Mouse (Mus musculus): ENCODE measurements around the gene Cr1l. TPM values are rescaled to one million over a fixed set of nuclear protein-coding genes. Genes with fewer than 3 reads are reported as not detected.

Cr1l gene
- polyA plus RNA-seq, 1 experiment from 2014 or later, result 105 TPM

DNA sequence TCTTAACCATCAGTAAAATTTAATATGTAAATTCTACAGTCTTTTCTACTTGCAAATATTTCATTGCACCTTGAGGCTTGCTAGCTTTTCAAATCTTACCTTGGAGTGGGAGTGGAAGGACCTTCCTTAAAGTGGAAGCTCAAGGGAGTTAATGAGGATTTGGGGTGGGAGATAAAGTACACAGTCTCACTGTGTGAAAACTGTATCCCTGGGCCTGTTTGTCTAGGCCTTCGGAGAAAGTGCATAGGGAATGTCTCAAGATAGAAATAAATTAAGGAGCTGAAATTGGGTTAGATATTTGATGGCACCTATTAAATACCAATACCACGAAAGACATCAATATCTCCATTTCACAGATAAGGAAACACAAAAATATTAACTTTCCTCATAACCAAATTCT is 907 bp downstream of the Cr1l start:
- H3K4me3 ChIP-seq (ENCODE audit: low read depth, low read length), result peak overlapping the region; percentile 65
- H3K27ac ChIP-seq (ENCODE audit: low read length), result peak overlapping the region; percentile 98
- TF ChIP-seq EP300 (IDR thresholded peaks at IDR 0.05) (no peak), CTCF (IDR thresholded peaks at IDR 0.05) (no peak)
- H3K36me3 ChIP-seq (ENCODE audit: insufficient read depth, low read length), result no peaks in the 10 kb centered on the region
- DNase-seq (ENCODE audit: low spot score) (no peak), ATAC-seq (no peak)
- H3K4me1 ChIP-seq (ENCODE audit: insufficient read depth, low read depth, low read length), result peaks cover 10% of the 10 kb centered on the region; the same call in 1 of the 2 replicates
- H3K9me3 ChIP-seq (ENCODE audit: low read length), result no peaks in the 10 kb centered on the region
- 12% methylated on average over 2 of the region's 2 CpGs for WGBS
- peak overlapping the region; percentile 63 for H3K4me2 ChIP-seq (replicated peaks; ENCODE audit: low read depth, low read length)
- no peaks in the 10 kb centered on the region for H3K27me3 ChIP-seq (replicated peaks; ENCODE audit: insufficient read depth, low read length)
- peak overlapping the region; percentile 98 for H3K9ac ChIP-seq (replicated peaks; ENCODE audit: low read depth)

DNA sequence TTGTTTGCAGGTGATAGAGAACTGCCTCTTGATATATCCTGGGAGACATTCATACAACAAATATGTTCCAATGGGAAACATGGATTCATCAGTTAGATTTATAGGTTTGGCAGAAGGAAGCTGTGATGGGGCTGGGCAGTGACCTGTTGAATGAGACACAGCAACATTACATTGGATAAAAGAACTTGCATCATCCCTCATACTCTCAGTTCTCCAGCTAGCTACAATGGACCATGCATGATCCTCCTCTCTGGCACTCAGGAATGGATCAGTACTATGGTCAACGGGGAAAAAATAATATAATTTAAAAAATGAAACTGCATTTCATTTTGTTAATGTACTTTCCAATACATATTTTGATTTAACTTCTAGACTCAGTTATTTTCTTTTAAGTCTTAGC is 1.5 kb downstream of the Cr1l start:
- ATAC-seq, result no peak

DNA sequence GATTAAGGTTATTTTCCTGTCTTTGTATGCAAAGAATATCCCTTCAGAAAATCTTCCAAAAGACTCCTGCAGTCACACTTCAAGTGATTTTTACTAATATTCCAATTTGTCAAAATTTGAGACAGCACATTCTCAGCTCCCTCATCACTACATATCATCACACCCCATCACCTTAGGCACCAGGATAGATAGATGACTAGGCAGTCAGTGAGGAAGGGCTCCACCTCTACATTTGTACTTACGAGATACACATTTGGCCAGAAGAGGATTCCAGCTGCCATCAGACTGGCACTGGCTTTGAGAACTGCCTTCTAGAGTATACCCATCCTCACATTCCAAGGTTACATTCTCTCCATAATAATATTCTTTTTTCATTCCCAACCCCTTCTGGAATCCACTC is 17.0 kb downstream of the Cr1l start:
- no peaks in the 10 kb centered on the region for H3K4me1 ChIP-seq (ENCODE audit: insufficient read depth, low read depth, low read length)
- TF ChIP-seq CTCF (IDR thresholded peaks at IDR 0.05) (no peak), EP300 (IDR thresholded peaks at IDR 0.05) (no peak)
- WGBS, result 95% methylated on average over 1 of the region's 1 CpGs
- no peak overlapping the region for H3K4me3 ChIP-seq (ENCODE audit: low read depth, low read length)
- H3K9ac ChIP-seq (replicated peaks; ENCODE audit: low read depth), result no peak overlapping the region
- no peaks in the 10 kb centered on the region for H3K27me3 ChIP-seq (replicated peaks; ENCODE audit: insufficient read depth, low read length)
- H3K27ac ChIP-seq (ENCODE audit: low read length), result no peak overlapping the region
- peaks cover 19% of the 10 kb centered on the region; the same call in 1 of the 2 replicates for H3K36me3 ChIP-seq (ENCODE audit: insufficient read depth, low read length)
- no peak overlapping the region for H3K4me2 ChIP-seq (replicated peaks; ENCODE audit: low read depth, low read length)
- ATAC-seq (no peak), DNase-seq (ENCODE audit: low spot score) (no peak)
- no peaks in the 10 kb centered on the region for H3K9me3 ChIP-seq (ENCODE audit: low read length)

More for the DNA sequence above, 1.5 kb downstream of the Cr1l start:
- Histone ChIP-seq H3K4me3 (ENCODE audit: low read depth, low read length) (no peak overlapping the region), H3K27ac (ENCODE audit: low read length) (no peak overlapping the region), H3K36me3 (ENCODE audit: insufficient read depth, low read length) (no peaks in the 10 kb centered on the region), H3K9me3 (ENCODE audit: low read length) (no peaks in the 10 kb centered on the region), H3K4me1 (ENCODE audit: insufficient read depth, low read depth, low read length) (peaks cover 10% of the 10 kb centered on the region; the same call in 1 of the 2 replicates), H3K27me3 (replicated peaks; ENCODE audit: insufficient read depth, low read length) (no peaks in the 10 kb centered on the region), H3K9ac (replicated peaks; ENCODE audit: low read depth) (no peak overlapping the region), H3K4me2 (replicated peaks; ENCODE audit: low read depth, low read length) (no peak overlapping the region; the same call in 1 of the 2 replicates)
- TF ChIP-seq CTCF (IDR thresholded peaks at IDR 0.05) (no peak), EP300 (IDR thresholded peaks at IDR 0.05) (no peak)
- WGBS, result 70% methylated on average over 1 of the region's 1 CpGs
- no peak for DNase-seq (ENCODE audit: low spot score)

DNA sequence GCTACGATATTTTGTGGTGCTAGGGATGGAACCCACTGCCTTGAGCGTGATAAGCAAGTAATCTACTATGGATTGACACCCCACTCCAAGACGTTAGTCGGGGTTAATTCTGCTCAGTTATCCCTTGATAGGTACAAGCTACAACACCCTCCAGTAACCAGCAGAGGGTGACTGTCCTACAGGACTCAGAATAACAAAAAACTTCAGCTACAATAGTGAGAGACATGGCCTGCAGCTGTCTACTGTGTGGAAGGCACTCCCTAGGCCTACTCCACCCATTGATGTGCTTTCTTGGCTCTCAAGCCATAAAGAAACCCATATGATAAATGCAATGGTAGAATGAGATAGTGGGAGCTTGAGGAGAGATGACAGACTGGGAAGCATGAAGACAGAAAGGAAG is 17.8 kb downstream of the Cr1l start:
- H3K27ac ChIP-seq (ENCODE audit: low read length), result no peak overlapping the region
- H3K4me2 ChIP-seq (replicated peaks; ENCODE audit: low read depth, low read length), result no peak overlapping the region
- no peaks in the 10 kb centered on the region for H3K4me1 ChIP-seq (ENCODE audit: insufficient read depth, low read depth, low read length)
- H3K9ac ChIP-seq (replicated peaks; ENCODE audit: low read depth), result no peak overlapping the region
- WGBS, result 91% methylated on average over 4 of the region's 4 CpGs
- DNase-seq (ENCODE audit: low spot score) (no peak), ATAC-seq (no peak)
- H3K9me3 ChIP-seq (ENCODE audit: low read length), result no peaks in the 10 kb centered on the region
- no peak; the same call in 1 of the 2 replicates for TF ChIP-seq CTCF (IDR thresholded peaks at IDR 0.05)
- no peak for TF ChIP-seq EP300 (IDR thresholded peaks at IDR 0.05)
- H3K36me3 ChIP-seq (ENCODE audit: insufficient read depth, low read length), result peaks cover 19% of the 10 kb centered on the region; the same call in 1 of the 2 replicates
- no peaks in the 10 kb centered on the region for H3K27me3 ChIP-seq (replicated peaks; ENCODE audit: insufficient read depth, low read length)
- no peak overlapping the region for H3K4me3 ChIP-seq (ENCODE audit: low read depth, low read length)

DNA sequence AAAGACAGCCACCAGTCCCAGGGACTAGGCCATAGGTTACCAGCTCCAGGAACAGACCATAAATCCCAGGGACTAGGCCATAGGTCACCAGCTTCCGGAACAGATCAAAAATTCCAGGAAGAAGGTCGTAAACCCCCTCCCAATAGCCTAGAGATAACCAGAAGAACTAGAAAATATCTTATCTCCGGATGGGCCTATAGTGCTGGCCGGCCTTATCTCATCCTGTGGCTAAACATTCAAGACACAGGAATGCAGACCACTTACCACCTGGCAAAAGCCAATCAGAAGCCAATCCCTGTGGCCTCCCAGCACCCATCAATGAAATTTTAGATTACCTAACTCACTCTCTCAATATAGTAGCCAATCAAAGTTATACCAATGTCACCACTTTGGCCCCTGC is 30.7 kb downstream of the Cr1l start:
- DNase-seq (ENCODE audit: low spot score) (no peak), ATAC-seq (no peak; the same call in 1 of the 2 replicates)
- no peak for TF ChIP-seq CTCF (IDR thresholded peaks at IDR 0.05)
- TF ChIP-seq EP300 (IDR thresholded peaks at IDR 0.05), result no peak
- 27% methylated on average over 4 of the region's 4 CpGs for whole genome bisulfite sequencing
- no peak overlapping the region for H3K4me2 ChIP-seq (replicated peaks; ENCODE audit: low read depth, low read length)
- no peaks in the 10 kb centered on the region for H3K4me1 ChIP-seq (ENCODE audit: insufficient read depth, low read depth, low read length)
- no peak overlapping the region for H3K4me3 ChIP-seq (ENCODE audit: low read depth, low read length)
- H3K27me3 ChIP-seq (replicated peaks; ENCODE audit: insufficient read depth, low read length), result no peaks in the 10 kb centered on the region
- 0 out of 2 replicates have a peak, but pooled peaks cover 7% of the 10 kb centered on the region for H3K36me3 ChIP-seq (ENCODE audit: insufficient read depth, low read length)
- no peak overlapping the region for H3K9ac ChIP-seq (replicated peaks; ENCODE audit: low read depth)
- no peaks in the 10 kb centered on the region for H3K9me3 ChIP-seq (ENCODE audit: low read length)
- H3K27ac ChIP-seq (ENCODE audit: low read length), result no peak overlapping the region

DNA sequence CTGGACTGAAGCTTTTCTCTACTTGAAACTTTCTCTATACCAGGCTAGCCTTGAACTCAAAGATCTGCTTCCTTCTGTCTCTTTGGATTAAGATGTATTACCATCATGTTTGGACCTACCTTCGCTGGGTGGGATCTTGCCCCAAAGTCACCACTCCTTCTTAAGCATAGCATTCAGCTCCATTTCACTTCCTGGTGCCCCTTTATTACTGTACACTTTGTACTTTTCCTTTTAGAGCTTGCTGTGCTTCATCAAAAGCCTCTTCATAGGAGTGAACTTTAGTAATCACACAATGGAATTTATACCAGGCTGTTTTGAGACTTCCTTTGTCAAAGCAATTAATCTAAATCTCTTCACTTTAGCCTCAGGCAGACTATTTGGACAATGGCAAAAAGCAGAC is 33.4 kb downstream of the Cr1l start:
- no peak for ATAC-seq
- no peak overlapping the region for H3K4me2 ChIP-seq (replicated peaks; ENCODE audit: low read depth, low read length)
- H3K4me3 ChIP-seq (ENCODE audit: low read depth, low read length), result no peak overlapping the region
- no peaks in the 10 kb centered on the region for H3K4me1 ChIP-seq (ENCODE audit: insufficient read depth, low read depth, low read length)
- TF ChIP-seq CTCF (IDR thresholded peaks at IDR 0.05), result no peak
- TF ChIP-seq EP300 (IDR thresholded peaks at IDR 0.05), result no peak
- DNase-seq (ENCODE audit: low spot score), result no peak
- no peak overlapping the region for H3K27ac ChIP-seq (ENCODE audit: low read length)
- H3K9me3 ChIP-seq (ENCODE audit: low read length), result no peaks in the 10 kb centered on the region
- no peak overlapping the region for H3K9ac ChIP-seq (replicated peaks; ENCODE audit: low read depth)
- WGBS, result 82% methylated on average over 1 of the region's 1 CpGs
- H3K27me3 ChIP-seq (replicated peaks; ENCODE audit: insufficient read depth, low read length), result no peaks in the 10 kb centered on the region
- no peaks in the 10 kb centered on the region for H3K36me3 ChIP-seq (ENCODE audit: insufficient read depth, low read length)

Measured in lung, postnatal 0 days (tissue).